Mouse (Mus musculus) hindbrain, embryonic 16.5 days (tissue): ENCODE data around the gene Fhit. TPM values are rescaled to one million over a fixed set of nuclear protein-coding genes. Genes with fewer than 3 reads are reported as not detected.

Experiments used
- ATAC-seq: fragments of 200-750 bp; cut with Nextera tagmentation; 2 replicates; pipeline ENCODE4 v1.8.0; 2017; ENCODE audit warnings: moderate TSS enrichment, moderate library complexity
- H3K27ac ChIP-seq: fragments of 300-500 bp; sonication (generic); 2 replicates; pipeline ENCODE4 v1.5.1; 2014; ENCODE audit warnings: low read depth, mild to moderate bottlenecking, control low read depth, low read length, moderate library complexity
- H3K27me3 ChIP-seq: fragments of 300-500 bp; sonication (generic); replicated peaks from 2 replicates; pipeline ENCODE4 v1.6.1; 2014; ENCODE audit warnings: low read length; ENCODE audit not compliant: control insufficient read depth, insufficient read depth
- H3K36me3 ChIP-seq: fragments of 300-500 bp; sonication (generic); 2 replicates; pipeline ENCODE4 v1.6.1; 2014; ENCODE audit warnings: mild to moderate bottlenecking, low read length, moderate library complexity, mixed read lengths; ENCODE audit not compliant: control insufficient read depth, insufficient read depth
- H3K4me1 ChIP-seq: fragments of 300-500 bp; sonication (generic); 2 replicates; pipeline ENCODE4 v1.6.1; 2014; ENCODE audit warnings: low read depth, low read length; ENCODE audit not compliant: control insufficient read depth, insufficient read depth
- H3K4me2 ChIP-seq: fragments of 300-500 bp; sonication (generic); 2 replicates; pipeline ENCODE4 v1.6.1; 2014; ENCODE audit warnings: mild to moderate bottlenecking, low read length, control low read depth, moderate library complexity
- H3K4me3 ChIP-seq: fragments of 300-500 bp; sonication (generic); 2 replicates; pipeline ENCODE4 v1.5.1; 2014; ENCODE audit warnings: mild to moderate bottlenecking, low read length, control low read depth, moderate library complexity
- H3K9ac ChIP-seq: fragments of 300-500 bp; sonication (generic); 2 replicates; pipeline ENCODE4 v1.6.1; 2014; ENCODE audit warnings: low read depth, mild to moderate bottlenecking, control low read depth, low read length, moderate library complexity
- H3K9me3 ChIP-seq: fragments of 300-500 bp; sonication (generic); 2 replicates; pipeline ENCODE4 v1.6.1; 2014; ENCODE audit warnings: mild to moderate bottlenecking, low read length, moderate library complexity; ENCODE audit not compliant: control insufficient read depth
- WGBS: fragments of 180-500 bp; shearing (Covaris S2); extraction: QIAGEN DNeasy Blood & Tissue Kit; methylation state at CpG from one replicate; pipeline ENCODE4 v1.1.7; 2014; 5-methylcytosine and 5-hydroxymethylcytosine counted together
- polyA plus RNA-seq: library from polyadenylated mRNA; unstranded; fragments of >200 nt; fragmentation: Nextera tagmentation; extraction: Ambion mirVana; gene quantifications from 2 replicates; pipeline ENCODE4 v1.2.1, GENCODE M21; 2015

Fhit gene
- polyA plus RNA-seq, 1 experiment from 2014 or later: 8.5 TPM

DNA sequence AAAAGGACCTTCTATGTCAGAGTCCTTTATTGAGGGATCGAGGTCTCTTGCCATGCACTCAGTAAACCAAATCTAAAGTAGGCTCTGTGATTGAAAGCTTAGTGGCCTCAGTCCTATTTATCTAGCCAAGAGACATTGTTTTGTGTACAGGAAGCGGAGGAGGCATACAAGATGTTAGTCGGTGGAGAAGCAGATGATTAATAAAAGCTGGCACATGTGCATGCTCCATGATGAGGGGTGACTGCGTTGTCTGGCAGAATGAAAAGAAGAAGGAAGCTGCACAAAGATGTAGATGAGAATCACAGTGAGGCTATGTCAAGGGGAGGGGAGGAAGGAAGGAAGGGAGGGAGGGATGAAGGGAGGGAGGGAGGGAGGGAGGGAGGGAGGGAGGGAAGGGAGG is 481.8 kb downstream of the Fhit start:
- no peak overlapping the region for H3K4me3 ChIP-seq
- no peak overlapping the region for H3K27ac ChIP-seq
- H3K9ac ChIP-seq: no peak overlapping the region
- no peaks in the 10 kb centered on the region for H3K27me3 ChIP-seq
- peak; percentile 24; the same call in 1 of the 2 replicates for ATAC-seq
- no peak overlapping the region for H3K4me2 ChIP-seq
- 29% methylated on average over 4 of the region's 4 CpGs for WGBS
- H3K9me3 ChIP-seq: no peaks in the 10 kb centered on the region
- H3K36me3 ChIP-seq: no peaks in the 10 kb centered on the region
- no peaks in the 10 kb centered on the region for H3K4me1 ChIP-seq

DNA sequence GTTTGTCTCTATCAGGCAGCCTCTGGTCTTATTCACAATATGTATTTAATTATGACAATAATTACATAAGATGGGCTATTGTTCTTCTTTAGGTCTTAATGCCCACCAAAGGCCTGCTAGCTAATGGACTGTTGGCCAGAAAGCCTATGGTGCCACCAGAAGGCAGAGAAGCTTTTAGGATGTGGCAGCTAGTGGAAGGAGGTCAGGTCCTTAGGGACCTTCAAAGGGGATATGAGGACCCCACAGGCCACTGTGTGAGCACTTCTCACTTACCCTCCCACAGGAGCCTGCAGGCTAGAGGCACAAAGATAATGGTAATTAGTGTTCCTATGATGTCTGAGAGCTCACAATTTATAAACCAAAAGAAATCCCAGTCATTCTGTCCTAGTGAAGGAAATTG is 482.2 kb downstream of the Fhit start:
- H3K4me1 ChIP-seq: no peaks in the 10 kb centered on the region
- H3K9ac ChIP-seq: no peak overlapping the region
- H3K27me3 ChIP-seq: no peaks in the 10 kb centered on the region
- H3K4me2 ChIP-seq: no peak overlapping the region
- peak; percentile 17; the same call in 1 of the 2 replicates for ATAC-seq
- no peak overlapping the region for H3K4me3 ChIP-seq
- H3K36me3 ChIP-seq: no peaks in the 10 kb centered on the region
- no peaks in the 10 kb centered on the region for H3K9me3 ChIP-seq
- H3K27ac ChIP-seq: no peak overlapping the region

DNA sequence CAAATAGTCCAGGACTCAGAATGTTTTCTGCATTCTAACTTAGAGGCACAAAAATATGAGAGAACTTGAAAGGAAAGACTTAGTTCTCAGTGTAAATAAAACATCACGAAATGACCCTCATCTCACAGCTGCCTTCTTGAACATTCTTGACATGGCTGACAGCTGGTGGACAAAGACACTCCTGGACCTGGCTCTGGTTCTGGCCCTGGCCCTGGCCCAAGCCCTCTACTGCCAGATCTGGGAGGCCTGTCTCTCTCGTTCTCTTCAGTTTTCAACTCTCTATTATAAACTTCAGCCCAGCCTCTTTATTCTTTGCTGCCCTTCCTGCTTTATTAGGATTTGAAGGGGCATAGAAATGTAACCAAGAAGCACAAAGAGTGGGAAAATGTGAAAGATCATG is 484.2 kb downstream of the Fhit start:
- peak; percentile 76; the same call in 1 of the 2 replicates for ATAC-seq
- no peak overlapping the region for H3K4me2 ChIP-seq
- H3K36me3 ChIP-seq: no peaks in the 10 kb centered on the region
- 42% methylated on average over 2 of the region's 2 CpGs for WGBS
- no peaks in the 10 kb centered on the region for H3K4me1 ChIP-seq
- no peaks in the 10 kb centered on the region for H3K27me3 ChIP-seq
- H3K9me3 ChIP-seq: no peaks in the 10 kb centered on the region
- H3K27ac ChIP-seq: no peak overlapping the region
- H3K4me3 ChIP-seq: no peak overlapping the region
- no peak overlapping the region for H3K9ac ChIP-seq

DNA sequence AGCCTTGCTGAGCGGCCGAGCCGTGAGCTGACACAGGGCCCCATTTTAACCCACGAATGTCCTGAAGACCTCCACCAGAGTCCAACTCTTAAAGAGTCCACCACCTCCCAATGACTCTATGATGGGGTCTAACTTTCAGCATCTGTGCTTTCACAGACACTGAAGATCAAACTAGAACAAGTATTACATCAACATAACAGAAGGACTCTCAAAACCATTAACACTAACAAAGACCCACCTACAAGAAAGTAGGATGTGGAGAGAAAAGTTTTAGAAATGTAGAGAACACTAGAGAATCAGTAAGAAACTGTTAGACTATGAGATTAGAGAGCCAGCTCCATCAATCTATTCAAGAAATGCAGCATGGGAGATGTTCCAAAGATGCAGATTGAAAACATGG is 501.6 kb downstream of the Fhit start:
- 82% methylated on average over 4 of the region's 4 CpGs for WGBS
- Histone ChIP-seq H3K4me1 (no peaks in the 10 kb centered on the region), H3K27ac (no peak overlapping the region), H3K4me2 (no peak overlapping the region), H3K36me3 (no peaks in the 10 kb centered on the region), H3K4me3 (no peak overlapping the region), H3K27me3 (no peaks in the 10 kb centered on the region), H3K9ac (no peak overlapping the region), H3K9me3 (no peaks in the 10 kb centered on the region)
- no peak for ATAC-seq

DNA sequence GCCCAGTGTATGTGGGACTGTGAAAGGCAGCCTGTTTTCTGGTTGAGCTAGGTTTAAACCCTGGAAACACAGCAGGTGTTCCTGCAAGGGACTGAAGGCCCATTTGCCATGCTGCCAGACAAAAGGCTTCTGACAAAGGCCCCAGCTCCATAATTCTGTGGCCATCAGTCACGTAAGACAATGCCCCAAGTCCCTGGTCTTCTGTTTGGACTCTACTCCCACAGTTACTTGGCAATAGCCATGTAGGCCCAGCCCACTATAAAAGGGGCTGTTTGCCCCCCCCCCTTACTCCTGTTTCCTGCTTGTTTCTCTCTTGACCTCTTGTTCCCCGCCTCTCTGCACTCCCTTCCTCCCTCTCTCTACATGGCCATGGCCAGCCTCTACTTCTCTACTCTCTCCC is 502.5 kb downstream of the Fhit start:
- H3K4me1 ChIP-seq: no peaks in the 10 kb centered on the region
- H3K27ac ChIP-seq: no peak overlapping the region
- no peaks in the 10 kb centered on the region for H3K9me3 ChIP-seq
- no peak overlapping the region for H3K9ac ChIP-seq
- no peak overlapping the region for H3K4me2 ChIP-seq
- no peak for ATAC-seq
- no peak overlapping the region for H3K4me3 ChIP-seq
- H3K27me3 ChIP-seq: no peaks in the 10 kb centered on the region
- H3K36me3 ChIP-seq: no peaks in the 10 kb centered on the region
- WGBS: 25% methylated on average over 2 of the region's 2 CpGs

DNA sequence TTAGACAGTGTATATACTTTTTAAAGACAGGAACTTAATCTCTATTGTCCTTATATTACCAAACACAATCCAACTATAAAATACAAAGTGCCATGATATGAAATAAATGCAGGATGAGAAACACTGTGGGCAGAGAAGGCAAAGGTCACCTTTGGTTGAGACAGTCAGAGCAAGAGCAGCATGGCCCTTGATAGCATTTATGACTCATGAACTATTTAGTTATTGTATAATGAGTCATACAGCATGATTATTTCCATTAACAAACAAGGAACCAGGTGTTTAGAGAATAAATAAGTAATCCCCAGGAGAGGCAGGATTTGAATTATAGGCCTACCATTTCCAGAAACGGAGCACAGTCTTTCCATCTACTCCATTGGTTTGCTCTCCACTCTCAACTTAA is 503.6 kb downstream of the Fhit start:
- 83% methylated on average over 1 of the region's 1 CpGs for WGBS
- H3K27ac ChIP-seq: no peak overlapping the region
- no peaks in the 10 kb centered on the region for H3K27me3 ChIP-seq
- H3K4me2 ChIP-seq: no peak overlapping the region
- H3K36me3 ChIP-seq: no peaks in the 10 kb centered on the region
- H3K9ac ChIP-seq: no peak overlapping the region
- no peak overlapping the region for H3K4me3 ChIP-seq
- no peak for ATAC-seq
- no peaks in the 10 kb centered on the region for H3K4me1 ChIP-seq
- H3K9me3 ChIP-seq: no peaks in the 10 kb centered on the region

DNA sequence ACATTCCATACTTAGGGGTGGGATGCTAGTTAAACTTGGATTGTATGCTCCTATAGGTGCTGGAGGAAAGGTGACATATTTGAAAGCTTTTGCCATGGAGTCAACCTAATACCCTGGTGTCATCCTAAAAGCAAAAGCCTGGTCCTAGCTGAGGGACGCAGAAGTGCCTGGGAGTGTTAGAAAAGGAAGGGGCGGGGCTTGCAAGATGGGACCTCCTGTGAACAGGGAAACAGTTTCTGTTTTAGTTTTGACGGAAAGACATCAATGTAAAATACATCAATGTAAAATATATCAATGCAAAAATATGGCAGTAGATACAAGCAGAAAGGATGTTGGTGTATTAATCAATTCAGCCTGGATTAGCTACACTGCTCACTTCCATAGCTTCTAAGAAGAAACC is 504.5 kb downstream of the Fhit start:
- no peak for ATAC-seq
- no peak overlapping the region for H3K27ac ChIP-seq
- no peak overlapping the region for H3K4me3 ChIP-seq
- 90% methylated on average over 3 of the region's 3 CpGs for WGBS
- H3K4me2 ChIP-seq: no peak overlapping the region
- H3K27me3 ChIP-seq: no peaks in the 10 kb centered on the region
- H3K9me3 ChIP-seq: no peaks in the 10 kb centered on the region
- H3K36me3 ChIP-seq: no peaks in the 10 kb centered on the region
- no peak overlapping the region for H3K9ac ChIP-seq
- no peaks in the 10 kb centered on the region for H3K4me1 ChIP-seq

DNA sequence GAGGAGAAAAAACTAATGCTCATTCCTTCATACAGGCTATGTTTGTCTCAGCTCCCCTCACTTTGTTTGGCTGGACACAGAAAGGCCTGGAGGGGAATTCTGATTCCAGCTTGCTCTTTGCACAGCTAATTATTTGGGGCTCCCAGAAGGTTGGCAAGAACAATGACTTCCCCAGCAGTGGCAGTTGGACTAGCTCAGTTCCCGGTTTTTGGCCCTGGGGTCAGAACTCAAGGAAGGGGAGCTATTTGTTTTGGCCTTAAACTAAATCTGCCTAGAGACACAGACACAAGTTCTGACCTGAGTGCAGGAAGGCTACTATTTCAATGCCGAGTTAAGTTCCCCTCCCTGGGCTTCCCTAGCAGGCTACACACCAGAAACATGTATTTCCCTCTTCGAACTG is 506.0 kb downstream of the Fhit start:
- Histone ChIP-seq H3K36me3 (no peaks in the 10 kb centered on the region), H3K4me2 (no peak overlapping the region), H3K4me1 (no peaks in the 10 kb centered on the region), H3K27ac (no peak overlapping the region), H3K4me3 (no peak overlapping the region), H3K27me3 (no peaks in the 10 kb centered on the region), H3K9me3 (no peaks in the 10 kb centered on the region), H3K9ac (no peak overlapping the region)
- WGBS: 39% methylated on average over 3 of the region's 3 CpGs
- peak; percentile 54; the same call in 1 of the 2 replicates for ATAC-seq

DNA sequence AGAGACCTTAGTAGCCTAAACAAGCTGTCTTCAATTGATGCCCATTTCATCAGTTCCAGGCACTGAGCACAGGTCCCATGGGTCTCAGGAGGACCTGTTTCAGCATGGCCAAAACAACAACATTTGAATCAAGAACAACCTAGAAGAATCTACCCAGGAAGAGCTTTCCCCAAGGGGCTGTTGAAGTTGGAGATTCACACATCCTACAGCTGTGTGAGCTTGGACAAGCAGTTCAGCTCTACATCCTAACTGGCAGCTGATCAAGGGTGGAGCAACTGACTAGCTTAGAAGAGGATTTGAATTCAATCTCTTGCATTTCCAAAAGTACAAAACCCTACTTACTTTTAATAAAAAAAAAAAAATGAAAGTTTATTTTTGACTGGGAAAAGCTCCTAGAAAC is 514.0 kb downstream of the Fhit start:
- Histone ChIP-seq H3K9ac (no peak overlapping the region), H3K27ac (no peak overlapping the region), H3K4me1 (no peaks in the 10 kb centered on the region), H3K4me2 (no peak overlapping the region), H3K4me3 (no peak overlapping the region), H3K36me3 (no peaks in the 10 kb centered on the region), H3K27me3 (no peaks in the 10 kb centered on the region), H3K9me3 (no peaks in the 10 kb centered on the region)
- ATAC-seq: no peak

DNA sequence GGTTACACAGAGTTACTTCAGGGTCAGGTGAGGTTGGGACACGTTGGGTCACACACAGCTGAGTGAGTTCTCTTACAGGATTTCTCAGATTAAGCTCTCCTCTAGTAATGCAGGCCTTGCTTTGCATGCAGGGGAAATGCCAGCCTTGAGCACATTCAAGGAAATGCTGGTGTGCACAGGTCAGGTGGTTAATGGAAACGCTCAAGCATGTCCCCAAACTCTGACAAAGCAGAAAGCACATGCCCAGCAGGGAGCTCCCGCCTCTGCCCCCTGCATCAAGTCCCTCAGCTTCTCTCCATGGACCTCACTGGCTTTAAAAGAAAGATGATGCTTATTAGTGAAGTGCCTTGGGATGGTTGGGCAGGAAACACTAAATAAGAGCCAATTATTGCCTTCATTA is 530.1 kb downstream of the Fhit start:
- Histone ChIP-seq H3K4me1 (no peaks in the 10 kb centered on the region), H3K4me3 (no peak overlapping the region), H3K27ac (no peak overlapping the region), H3K36me3 (no peaks in the 10 kb centered on the region), H3K9me3 (no peaks in the 10 kb centered on the region), H3K27me3 (no peaks in the 10 kb centered on the region), H3K9ac (no peak overlapping the region), H3K4me2 (no peak overlapping the region)
- 41% methylated on average over 3 of the region's 3 CpGs for WGBS
- ATAC-seq: no peak
